Mouse (Mus musculus) cerebellum, adult 2 months (tissue): ENCODE measurements at regions not wholly inside any gene's neighbourhood (a gene's known extent, or its start where the extent isn't known, plus 50 kb on each side); places are given as distances from the start of the nearest gene placed in this dataset.
A peak's percentile ranks its signal among the peaks of the same experiment; 100 is the strongest.

ENCODE experiments used
- DNase-seq, 2 experiments: peaks; one replicate each; pipeline ENCODE4 v3.0.0; 2021
- H3K27ac ChIP-seq: fragments of 200-500 bp; 2 replicates; pipeline ENCODE4 v1.5.1; 2012; ENCODE audit warnings: low read length, control low read depth, inconsistent platforms; ENCODE audit not compliant: insufficient read depth
- H3K27me3 ChIP-seq: fragments of 200-500 bp; 2 replicates; pipeline ENCODE4 v1.6.1; 2012; ENCODE audit warnings: inconsistent platforms, mild to moderate bottlenecking, low read length, moderate library complexity; ENCODE audit not compliant: control insufficient read depth, insufficient read depth
- H3K4me1 ChIP-seq: fragments of 200-500 bp; 2 replicates; pipeline ENCODE4 v1.6.1; 2011; ENCODE audit warnings: low read length; ENCODE audit not compliant: control insufficient read depth, insufficient read depth
- H3K4me3 ChIP-seq: fragments of 200-500 bp; replicated peaks from 2 replicates; pipeline ENCODE3; 2011; ENCODE audit warnings: mild to moderate bottlenecking, low read depth, low read length, control low read depth; ENCODE audit not compliant: insufficient read depth
- CTCF ChIP-seq: fragments of 200-500 bp; IDR thresholded peaks from 2 replicates; pipeline ENCODE4 v1.5.1; 2011; ENCODE audit warnings: low read depth, mild to moderate bottlenecking, control low read depth, low read length, moderate library complexity, borderline replicate concordance; ENCODE audit not compliant: insufficient read depth
- POLR2A ChIP-seq: fragments of 200-500 bp; IDR thresholded peaks from 2 replicates; pipeline ENCODE4 v1.6.1; 2011; ENCODE audit warnings: low read length, control low read depth, borderline replicate concordance; ENCODE audit not compliant: insufficient read depth
- WGBS: fragments of 180-500 bp; shearing (Covaris S2); methylation state at CpG from one replicate; pipeline ENCODE4 v1.1.7; 2018; 5-methylcytosine and 5-hydroxymethylcytosine counted together

- H3K27ac ChIP-seq = no peak overlapping the region
- no peak for DNase-seq
- 46% methylated on average over 19 of the region's 19 CpGs for WGBS
- H3K4me1 ChIP-seq = no peaks in the 10 kb centered on the region
- TF ChIP-seq CTCF (no peak), POLR2A (no peak)
- no peaks in the 10 kb centered on the region for H3K27me3 ChIP-seq
- no peak overlapping the region for H3K4me3 ChIP-seq
These were observed 78.3 kb upstream of the Fer start for GRCm38 (mm10) chr17:63784381-63785116.

GRCm38 (mm10) chr17:63786444-63786843 lies 76.4 kb upstream of the Fer start:
- Histone ChIP-seq H3K4me1 (no peaks in the 10 kb centered on the region), H3K27me3 (no peaks in the 10 kb centered on the region), H3K27ac (no peak overlapping the region), H3K4me3 (no peak overlapping the region)
- WGBS = 85% methylated on average over 11 of the region's 11 CpGs
- TF ChIP-seq POLR2A (no peak), CTCF (no peak)
- no peak for DNase-seq

GRCm38 (mm10) chr17:63794352-63794751 lies 68.5 kb upstream of the Fer start:
- WGBS = 57% methylated on average over 6 of the region's 6 CpGs
- Histone ChIP-seq H3K4me1 (no peaks in the 10 kb centered on the region), H3K27ac (no peak overlapping the region), H3K27me3 (no peaks in the 10 kb centered on the region), H3K4me3 (no peak overlapping the region)
- peak in 1 of 2 experiments; percentile 15 for DNase-seq
- TF ChIP-seq POLR2A (no peak), CTCF (no peak)

GRCm38 (mm10) chr17:63798381-63798780 lies 64.5 kb upstream of the Fer start:
- H3K4me3 ChIP-seq = no peak overlapping the region
- DNase-seq = no peak
- TF ChIP-seq POLR2A (no peak), CTCF (no peak)
- no peaks in the 10 kb centered on the region for H3K4me1 ChIP-seq
- no peak overlapping the region for H3K27ac ChIP-seq
- WGBS = 95% methylated on average over 6 of the region's 6 CpGs
- no peaks in the 10 kb centered on the region for H3K27me3 ChIP-seq

GRCm38 (mm10) chr17:63798961-63799531 lies 63.8 kb upstream of the Fer start:
- DNase-seq = no peak
- no peak overlapping the region for H3K27ac ChIP-seq
- WGBS = 71% methylated on average over 6 of the region's 6 CpGs
- H3K4me3 ChIP-seq = no peak overlapping the region
- H3K27me3 ChIP-seq = no peaks in the 10 kb centered on the region
- H3K4me1 ChIP-seq = no peaks in the 10 kb centered on the region
- TF ChIP-seq POLR2A = no peak
- TF ChIP-seq CTCF = no peak

- TF ChIP-seq POLR2A = no peak
- no peak for TF ChIP-seq CTCF
- WGBS = 79% methylated on average over 9 of the region's 9 CpGs
- H3K4me3 ChIP-seq = no peak overlapping the region
- H3K27ac ChIP-seq = no peak overlapping the region
- H3K27me3 ChIP-seq = no peaks in the 10 kb centered on the region
- no peak for DNase-seq
- H3K4me1 ChIP-seq = no peaks in the 10 kb centered on the region
These were observed 61.5 kb upstream of the Fer start for GRCm38 (mm10) chr17:63801411-63801810.

- no peaks in the 10 kb centered on the region for H3K4me1 ChIP-seq
- WGBS = 62% methylated on average over 5 of the region's 5 CpGs
- TF ChIP-seq CTCF (no peak), POLR2A (no peak)
- no peaks in the 10 kb centered on the region for H3K27me3 ChIP-seq
- no peak overlapping the region for H3K27ac ChIP-seq
- H3K4me3 ChIP-seq = no peak overlapping the region
- no peak for DNase-seq
These were observed 60.0 kb upstream of the Fer start for GRCm38 (mm10) chr17:63802846-63803245.

- Histone ChIP-seq H3K4me1 (no peaks in the 10 kb centered on the region), H3K4me3 (no peak overlapping the region), H3K27me3 (no peaks in the 10 kb centered on the region), H3K27ac (no peak overlapping the region)
- peak; percentile 62 to 76 for DNase-seq
- peak; percentile 84 for TF ChIP-seq CTCF
- TF ChIP-seq POLR2A = no peak
- WGBS = 33% methylated on average over 11 of the region's 11 CpGs
These were observed 59.3 kb upstream of the Fer start for GRCm38 (mm10) chr17:63803599-63803998.

GRCm38 (mm10) chr17:63804416-63804815 lies 58.4 kb upstream of the Fer start:
- no peak for TF ChIP-seq CTCF
- Histone ChIP-seq H3K27me3 (no peaks in the 10 kb centered on the region), H3K4me3 (no peak overlapping the region), H3K4me1 (no peaks in the 10 kb centered on the region), H3K27ac (no peak overlapping the region)
- DNase-seq = no peak
- 97% methylated on average over 4 of the region's 4 CpGs for WGBS
